Mouse (Mus musculus) MEL (cell line): Measurements from ENCODE around the gene Tnks1bp1. TPM values are rescaled to one million over a fixed set of nuclear protein-coding genes. Genes with fewer than 3 reads are reported as not detected.

ENCODE experiments used
- DNase-seq: peaks from one replicate; pipeline ENCODE4 v3.0.0; 2011; ENCODE audit warnings: low read depth, low spot score
- H3K27ac ChIP-seq: 2 replicates; pipeline ENCODE4 v1.5.1; 2012; ENCODE audit warnings: low read depth, mild to moderate bottlenecking, control low read depth, low read length, moderate library complexity; ENCODE audit not compliant: control insufficient read depth
- H3K27me3 ChIP-seq, 2 experiments: fragments of 150-350 bp in 1 of 2; sonication (generic) in 1 of 2; 2 replicates each; pipeline ENCODE4 v1.6.1; 2012; ENCODE audit warnings: low read length in 2 of 2, mild to moderate bottlenecking in 2 of 2, improper control_type of control experiment in 1 of 2, moderate library complexity in 1 of 2; ENCODE audit not compliant: insufficient read depth in 2 of 2, control insufficient read depth in 1 of 2
- H3K36me3 ChIP-seq, 2 experiments: 2 replicates each; pipeline ENCODE4 v1.6.1; 2012 to 2014; ENCODE audit warnings: low read length in 2 of 2, improper control_type of control experiment in 1 of 2, inconsistent platforms in 1 of 2, mild to moderate bottlenecking in 1 of 2; ENCODE audit not compliant: insufficient read depth in 2 of 2, control insufficient read depth in 1 of 2
- H3K4me1 ChIP-seq, 2 experiments: fragments of 150-350 bp in 1 of 2; sonication (generic) in 1 of 2; 2 replicates each; pipeline ENCODE4 v1.6.1; 2012; ENCODE audit warnings: low read length in 2 of 2, improper control_type of control experiment in 1 of 2, mild to moderate bottlenecking in 1 of 2; ENCODE audit not compliant: insufficient read depth in 2 of 2, control insufficient read depth in 1 of 2
- H3K4me3 ChIP-seq, 2 experiments: fragments of 150-350 bp in 1 of 2; sonication (generic) in 1 of 2; 2 replicates each; pipeline ENCODE4 v1.5.1; 2012; ENCODE audit warnings: low read depth in 2 of 2, low read length in 2 of 2, mild to moderate bottlenecking in 2 of 2, moderate library complexity in 2 of 2, control low read depth in 1 of 2, improper control_type of control experiment in 1 of 2; ENCODE audit not compliant: control insufficient read depth in 1 of 2, insufficient read depth in 1 of 2
- H3K79me2 ChIP-seq: 2 replicates; pipeline ENCODE4 v1.6.1; 2012; ENCODE audit warnings: mild to moderate bottlenecking, low read length, moderate library complexity; ENCODE audit not compliant: control insufficient read depth, poor library complexity, insufficient read depth
- H3K9ac ChIP-seq: 2 replicates; pipeline ENCODE4 v1.6.1; 2012; ENCODE audit warnings: low read depth, mild to moderate bottlenecking, control low read depth, low read length, moderate library complexity; ENCODE audit not compliant: control insufficient read depth, poor library complexity, severe bottlenecking
- H3K9me3 ChIP-seq: fragments of 150-350 bp; sonication (generic); replicated peaks from 2 replicates; pipeline ENCODE4 v1.6.1; 2012; ENCODE audit warnings: mild to moderate bottlenecking, low read length, improper control_type of control experiment, moderate library complexity; ENCODE audit not compliant: insufficient read depth
- BHLHE40 ChIP-seq: IDR thresholded peaks from 2 replicates; pipeline ENCODE4 v1.6.1; 2012; ENCODE audit warnings: low read depth, mild to moderate bottlenecking, inconsistent platforms, low read length, improper control_type of control experiment, borderline replicate concordance
- CHD1 ChIP-seq: IDR thresholded peaks from 2 replicates; pipeline ENCODE4 v1.6.1; 2012; ENCODE audit warnings: low read depth, mild to moderate bottlenecking, inconsistent platforms, low read length, improper control_type of control experiment
- CTCF ChIP-seq, 3 experiments: IDR thresholded peaks in 2 of 3; conservative IDR thresholded peaks in 1 of 3; 2 replicates each; pipeline ENCODE4 v1.5.1; 2011 to 2012; ENCODE audit warnings: low read length in 3 of 3, low read depth in 2 of 3, mild to moderate bottlenecking in 2 of 3, improper control_type of control experiment in 1 of 3, inconsistent platforms in 1 of 3, mixed read lengths in 1 of 3, moderate library complexity in 1 of 3; ENCODE audit not compliant: control insufficient read depth in 1 of 3, insufficient read depth in 1 of 3, poor library complexity in 1 of 3, severe bottlenecking in 1 of 3
- ELF1 ChIP-seq: IDR thresholded peaks from 2 replicates; pipeline ENCODE4 v1.6.1; 2014; ENCODE audit warnings: low read depth, mild to moderate bottlenecking, inconsistent platforms, low read length, improper control_type of control experiment, moderate library complexity
- EP300 ChIP-seq, 2 experiments: IDR thresholded peaks; 2 replicates each; pipeline ENCODE4 v1.6.1; 2011; ENCODE audit warnings: improper control_type of control experiment in 2 of 2, low read length in 2 of 2, low read depth in 1 of 2, mild to moderate bottlenecking in 1 of 2
- ETS1 ChIP-seq: IDR thresholded peaks from 2 replicates; pipeline ENCODE4 v1.6.1; 2012; ENCODE audit warnings: low read depth, mild to moderate bottlenecking, inconsistent platforms, low read length, improper control_type of control experiment, moderate library complexity
- GATA1 ChIP-seq: IDR thresholded peaks from 2 replicates; pipeline ENCODE4 v1.6.1; 2011; ENCODE audit warnings: low read depth, low read length, improper control_type of control experiment
- KAT2A ChIP-seq: conservative IDR thresholded peaks from 2 replicates; pipeline ENCODE4 v1.6.1; 2012; ENCODE audit warnings: low read depth, low read length, improper control_type of control experiment, inconsistent platforms
- MAFK ChIP-seq: IDR thresholded peaks from 2 replicates; pipeline ENCODE4 v1.6.1; 2011; ENCODE audit warnings: low read depth, mild to moderate bottlenecking, low read length, improper control_type of control experiment, borderline replicate concordance
- MAZ ChIP-seq: IDR thresholded peaks from 2 replicates; pipeline ENCODE4 v1.6.1; 2012; ENCODE audit warnings: low read depth, mild to moderate bottlenecking, inconsistent platforms, low read length, improper control_type of control experiment
- NELFE ChIP-seq: IDR thresholded peaks from 2 replicates; pipeline ENCODE4 v1.6.1; 2011; ENCODE audit warnings: low read depth, low read length, improper control_type of control experiment
- POLR2AphosphoS2 ChIP-seq: IDR thresholded peaks from 2 replicates; pipeline ENCODE4 v1.6.1; 2011; ENCODE audit warnings: low read length, improper control_type of control experiment
- POLR2AphosphoS5 ChIP-seq: IDR thresholded peaks from 2 replicates; pipeline ENCODE4 v1.6.1; 2012; ENCODE audit warnings: low read depth, borderline replicate concordance, mild to moderate bottlenecking, inconsistent platforms, low read length, moderate library complexity, mixed read lengths
- RAD21 ChIP-seq: IDR thresholded peaks from 2 replicates; pipeline ENCODE4 v1.6.1; 2011; ENCODE audit warnings: mild to moderate bottlenecking, low read depth, low read length, improper control_type of control experiment
- SIN3A ChIP-seq: IDR thresholded peaks from 2 replicates; pipeline ENCODE4 v1.6.1; 2012; ENCODE audit warnings: low read length, improper control_type of control experiment, inconsistent platforms
- SMC3 ChIP-seq: IDR thresholded peaks from 2 replicates; pipeline ENCODE4 v1.6.1; 2011; ENCODE audit warnings: low read depth, low read length, improper control_type of control experiment
- ZC3H11A ChIP-seq: IDR thresholded peaks from 2 replicates; pipeline ENCODE4 v1.6.1; 2012; ENCODE audit warnings: low read depth, mild to moderate bottlenecking, inconsistent platforms, low read length, improper control_type of control experiment
- ZKSCAN1 ChIP-seq: IDR thresholded peaks from 2 replicates; pipeline ENCODE4 v1.6.1; 2012; ENCODE audit warnings: low read depth, mild to moderate bottlenecking, inconsistent platforms, low read length, improper control_type of control experiment, moderate library complexity
- ZNF384 ChIP-seq: IDR thresholded peaks from 2 replicates; pipeline ENCODE4 v1.6.1; 2012; ENCODE audit warnings: low read depth, mild to moderate bottlenecking, inconsistent platforms, low read length, improper control_type of control experiment
- polyA plus RNA-seq, 2 experiments: library from polyadenylated mRNA; stranded (reverse) in 1 of 2; unstranded in 1 of 2; fragments of >175 nt in 1 of 2; fragments of >200 nt in 1 of 2; gene quantifications; 2 replicates each; pipeline versions ENCODE4 v1.2.1 to v1.2.4; 2012; ENCODE audit warnings: low replicate concordance in 2 of 2, low read depth in 1 of 2; ENCODE audit not compliant: insufficient read length in 2 of 2, insufficient read depth in 1 of 2, missing spikeins in 1 of 2
- total RNA-seq: library from RNA; depleted of rRNA; stranded (reverse); fragments of 300-350 nt; gene quantifications from 2 replicates; pipeline ENCODE4 v1.2.3, GENCODE M21; 2012

The Tnks1bp1 gene
- total and polyA plus RNA-seq, 3 experiments: 5.5 to 9.9 TPM; not detected in 1

DNA sequence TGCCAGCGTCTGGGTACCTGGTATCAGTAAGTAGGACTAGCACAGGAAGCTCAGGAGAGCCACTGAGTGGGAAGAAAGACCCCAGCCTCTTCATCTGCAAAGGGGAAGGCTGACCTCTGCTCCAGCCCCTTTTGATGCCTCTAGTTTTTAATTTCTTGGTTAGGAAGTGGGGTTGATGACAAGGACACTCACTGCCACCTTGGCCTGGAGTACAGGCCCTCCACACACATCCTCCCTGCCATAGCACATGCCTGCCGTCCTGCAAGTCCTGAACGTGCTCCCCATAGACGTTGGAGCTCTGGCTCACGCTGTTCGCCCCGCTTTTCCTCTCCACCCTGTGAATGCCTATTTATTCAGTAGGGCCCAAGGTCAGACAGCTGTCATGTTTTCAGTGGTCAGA, 41.2 kb upstream of the Tnks1bp1 start (continued):
- TF ChIP-seq EP300 (IDR thresholded peaks at IDR 0.05; ENCODE audit: low read depth in 1 of 2, low read length in 2 of 2) (no peak), KAT2A (no peak), POLR2AphosphoS5 (no peak)

GRCm38 (mm10) chr2:85007729-85008128, 40.1 kb upstream of the Tnks1bp1 start:
- peak; percentile 76 for DNase-seq
- no peaks in the 10 kb centered on the region for H3K9me3 ChIP-seq
- TF ChIP-seq POLR2AphosphoS2 (no peak), ZKSCAN1 (no peak), MAFK (no peak), CTCF (IDR thresholded peaks at IDR 0.05 in 2 of 3, conservative IDR thresholded peaks at IDR 0.05 in 1 of 3; ENCODE audit: control insufficient read depth in 1 of 3, insufficient read depth in 1 of 3, low read depth in 2 of 3, low read length in 3 of 3, poor library complexity in 1 of 3, severe bottlenecking in 1 of 3) (peak; percentile 39 to 85 (median 82)), ZC3H11A (peak; percentile 84), ZNF384 (0 out of 2 replicates have a peak, but pooled peaks have one; percentile 10), RAD21 (peak; percentile 85), NELFE (no peak), CHD1 (no peak), SMC3 (peak; percentile 89)
- no peak overlapping the region for H3K27ac ChIP-seq
- no peak overlapping the region for H3K9ac ChIP-seq
- no peaks in the 10 kb centered on the region for H3K27me3 ChIP-seq
- peaks cover 0 to 19% of the 10 kb centered on the region in 2 experiments; a peak in 2 of 4 replicates for H3K36me3 ChIP-seq
- H3K4me3 ChIP-seq: no peak overlapping the region
- H3K79me2 ChIP-seq: no peaks in the 10 kb centered on the region
- H3K4me1 ChIP-seq: peaks cover 14 to 15% of the 10 kb centered on the region in 2 experiments

GRCm38 (mm10) chr2:85009212-85009611, 38.6 kb upstream of the Tnks1bp1 start:
- H3K9ac ChIP-seq: no peak overlapping the region
- no peaks in the 10 kb centered on the region for H3K79me2 ChIP-seq
- no peak for DNase-seq
- no peaks in the 10 kb centered on the region for H3K27me3 ChIP-seq
- peaks cover 0 to 31% of the 10 kb centered on the region in 2 experiments; a peak in 2 of 4 replicates for H3K36me3 ChIP-seq
- no peak overlapping the region for H3K27ac ChIP-seq
- peaks cover 22 to 26% of the 10 kb centered on the region in 2 experiments for H3K4me1 ChIP-seq
- H3K4me3 ChIP-seq: no peak overlapping the region
- TF ChIP-seq RAD21 (no peak), BHLHE40 (no peak), MAZ (no peak), SIN3A (no peak), ZKSCAN1 (no peak), ETS1 (no peak), POLR2AphosphoS2 (no peak), GATA1 (no peak), ELF1 (no peak), EP300 (IDR thresholded peaks at IDR 0.05; ENCODE audit: low read depth in 1 of 2, low read length in 2 of 2) (no peak), CTCF (IDR thresholded peaks at IDR 0.05 in 2 of 3, conservative IDR thresholded peaks at IDR 0.05 in 1 of 3; ENCODE audit: control insufficient read depth in 1 of 3, insufficient read depth in 1 of 3, low read depth in 2 of 3, low read length in 3 of 3, poor library complexity in 1 of 3, severe bottlenecking in 1 of 3) (no peak)
- no peaks in the 10 kb centered on the region for H3K9me3 ChIP-seq
